Mouse (Mus musculus) myocyte (in vitro differentiated cells): ENCODE results near the gene Tekt1. TPM values are rescaled to one million over a fixed set of nuclear protein-coding genes. Genes with fewer than 3 reads are reported as not detected.

Source experiments
- H3K27me3 ChIP-seq: one replicate; pipeline ENCODE4 v1.6.1; 2011; ENCODE audit not compliant: control insufficient read depth, insufficient read depth, insufficient read length
- H3K36me3 ChIP-seq: one replicate; pipeline ENCODE4 v1.6.1; 2011; ENCODE audit not compliant: control insufficient read depth, insufficient read depth
- H3K4me2 ChIP-seq: one replicate; pipeline ENCODE4 v1.6.1; 2011; ENCODE audit warnings: low read depth, control low read depth
- H3K4me3 ChIP-seq: one replicate; pipeline ENCODE4 v1.5.1; 2011; ENCODE audit warnings: mild to moderate bottlenecking, control low read depth, moderate library complexity
- H3K79me2 ChIP-seq: one replicate; pipeline ENCODE4 v1.6.1; 2011; ENCODE audit not compliant: control insufficient read depth, insufficient read depth
- H3ac ChIP-seq: one replicate; pipeline ENCODE4 v1.6.1; 2011; ENCODE audit not compliant: control insufficient read depth, insufficient read length
- CEBPB ChIP-seq: IDR thresholded peaks from 2 replicates; pipeline ENCODE4 v1.6.1; 2011; ENCODE audit warnings: mild to moderate bottlenecking, moderate library complexity; ENCODE audit not compliant: poor library complexity, insufficient read depth, severe bottlenecking
- E2F4 ChIP-seq: IDR thresholded peaks from one replicate; pipeline ENCODE4 v1.6.1; 2011; ENCODE audit warnings: mild to moderate bottlenecking, control low read depth, moderate library complexity; ENCODE audit not compliant: insufficient read depth
- MAX ChIP-seq: IDR thresholded peaks from one replicate; pipeline ENCODE4 v1.6.1; 2011; ENCODE audit warnings: low read depth, mild to moderate bottlenecking, control low read depth
- MYOD1 ChIP-seq, 3 experiments: IDR thresholded peaks; one replicate each; pipeline ENCODE4 v1.6.1; 2011; ENCODE audit warnings: control low read depth in 2 of 3, low read depth in 2 of 3, mild to moderate bottlenecking in 2 of 3, moderate library complexity in 1 of 3; ENCODE audit not compliant: insufficient read length in 2 of 3, control insufficient read depth in 1 of 3
- MYOG ChIP-seq, 3 experiments: IDR thresholded peaks; one replicate each; pipeline ENCODE4 v1.6.1; 2011; ENCODE audit warnings: control low read depth in 2 of 3, low read depth in 2 of 3, mild to moderate bottlenecking in 2 of 3; ENCODE audit not compliant: insufficient read length in 2 of 3, control insufficient read depth in 1 of 3, insufficient read depth in 1 of 3
- POLR2A ChIP-seq: IDR thresholded peaks from one replicate; pipeline ENCODE4 v1.6.1; 2011; ENCODE audit warnings: low read depth, mild to moderate bottlenecking, control low read depth, moderate library complexity; ENCODE audit not compliant: insufficient read length
- POLR2AphosphoS2 ChIP-seq: IDR thresholded peaks from one replicate; pipeline ENCODE4 v1.6.1; 2011; ENCODE audit warnings: low read depth, control low read depth; ENCODE audit not compliant: insufficient read length
- REST ChIP-seq: IDR thresholded peaks from one replicate; pipeline ENCODE4 v1.6.1; 2011; ENCODE audit warnings: mild to moderate bottlenecking, control low read depth, moderate library complexity; ENCODE audit not compliant: insufficient read depth, insufficient read length
- SRF ChIP-seq: IDR thresholded peaks from one replicate; pipeline ENCODE4 v1.6.1; 2011; ENCODE audit warnings: low read depth; ENCODE audit not compliant: control insufficient read depth, insufficient read length
- TCF12 ChIP-seq: IDR thresholded peaks from one replicate; pipeline ENCODE4 v1.6.1; 2011; ENCODE audit warnings: mild to moderate bottlenecking, control low read depth; ENCODE audit not compliant: poor library complexity, insufficient read depth, severe bottlenecking
- TCF3 ChIP-seq: IDR thresholded peaks from one replicate; pipeline ENCODE4 v1.6.1; 2011; ENCODE audit warnings: low read depth, control low read depth; ENCODE audit not compliant: insufficient read length
- USF1 ChIP-seq: IDR thresholded peaks from one replicate; pipeline ENCODE4 v1.6.1; 2011; ENCODE audit warnings: low read depth, mild to moderate bottlenecking, control low read depth, moderate library complexity
- polyA plus RNA-seq: library from polyadenylated mRNA; unstranded; fragments of >200 nt; fragmentation: generic; extraction: Trizol; gene quantifications from one replicate; pipeline ENCODE4 v1.2.1, GENCODE M21; 2012; ENCODE audit warnings: missing spikeins

Tekt1 gene
- polyA plus RNA-seq, 1 experiment, result not detected

GRCm38 (mm10) chr11:72338437-72338871 is 23.8 kb downstream of the Tekt1 start:
- H3K27me3 ChIP-seq, result no peaks in the 10 kb centered on the region
- no peaks in the 10 kb centered on the region for H3K36me3 ChIP-seq
- H3ac ChIP-seq, result no peak overlapping the region
- no peak for TF ChIP-seq USF1
- peak in 2 of 3 experiments; percentile 17 to 56 for TF ChIP-seq MYOD1 (IDR thresholded peaks at IDR 0.05; ENCODE audit: control insufficient read depth in 1 of 3, insufficient read length in 2 of 3, low read depth in 2 of 3)
- TF ChIP-seq MAX, result no peak
- no peak for TF ChIP-seq POLR2AphosphoS2
- TF ChIP-seq MYOG (IDR thresholded peaks at IDR 0.05; ENCODE audit: control insufficient read depth in 1 of 3, insufficient read depth in 1 of 3, insufficient read length in 2 of 3, low read depth in 2 of 3), result peak in 1 of 3 experiments; percentile 77
- no peaks in the 10 kb centered on the region for H3K79me2 ChIP-seq
- H3K4me3 ChIP-seq, result no peak overlapping the region
- no peak overlapping the region for H3K4me2 ChIP-seq

- Histone ChIP-seq H3K4me3 (no peak overlapping the region), H3ac (no peak overlapping the region), H3K4me2 (no peak overlapping the region), H3K27me3 (no peaks in the 10 kb centered on the region), H3K36me3 (no peaks in the 10 kb centered on the region), H3K79me2 (no peaks in the 10 kb centered on the region)
- TF ChIP-seq POLR2AphosphoS2, result no peak
- TF ChIP-seq SRF, result no peak
- no peak for TF ChIP-seq MYOG (IDR thresholded peaks at IDR 0.05; ENCODE audit: control insufficient read depth in 1 of 3, insufficient read depth in 1 of 3, insufficient read length in 2 of 3, low read depth in 2 of 3)
- TF ChIP-seq USF1, result no peak
- no peak for TF ChIP-seq MAX
- no peak for TF ChIP-seq POLR2A
- no peak for TF ChIP-seq REST
- TF ChIP-seq TCF3, result no peak
- TF ChIP-seq CEBPB, result no peak
- no peak for TF ChIP-seq TCF12
- TF ChIP-seq E2F4, result no peak
- TF ChIP-seq MYOD1 (IDR thresholded peaks at IDR 0.05; ENCODE audit: control insufficient read depth in 1 of 3, insufficient read length in 2 of 3, low read depth in 2 of 3), result no peak
Observed at GRCm38 (mm10) chr11:72336726-72337125, 25.5 kb downstream of the Tekt1 start.

- no peak for TF ChIP-seq TCF3
- TF ChIP-seq REST, result no peak
- TF ChIP-seq POLR2A, result no peak
- no peak for TF ChIP-seq TCF12
- TF ChIP-seq CEBPB, result no peak
- TF ChIP-seq MYOD1 (IDR thresholded peaks at IDR 0.05; ENCODE audit: control insufficient read depth in 1 of 3, insufficient read length in 2 of 3, low read depth in 2 of 3), result no peak
- TF ChIP-seq POLR2AphosphoS2, result no peak
- no peak for TF ChIP-seq SRF
- no peak for TF ChIP-seq E2F4
- no peak for TF ChIP-seq USF1
- TF ChIP-seq MAX, result no peak
- TF ChIP-seq MYOG (IDR thresholded peaks at IDR 0.05; ENCODE audit: control insufficient read depth in 1 of 3, insufficient read depth in 1 of 3, insufficient read length in 2 of 3, low read depth in 2 of 3), result no peak
- H3K79me2 ChIP-seq, result no peaks in the 10 kb centered on the region
- H3K4me3 ChIP-seq, result no peak overlapping the region
- H3ac ChIP-seq, result no peak overlapping the region
- no peaks in the 10 kb centered on the region for H3K36me3 ChIP-seq
- H3K4me2 ChIP-seq, result peak overlapping the region; percentile 20
- no peaks in the 10 kb centered on the region for H3K27me3 ChIP-seq
Observed at GRCm38 (mm10) chr11:72334653-72335052, 27.6 kb downstream of the Tekt1 start.

- Histone ChIP-seq H3K36me3 (no peaks in the 10 kb centered on the region), H3ac (no peak overlapping the region), H3K4me2 (peak overlapping the region; percentile 63), H3K27me3 (no peaks in the 10 kb centered on the region), H3K79me2 (no peaks in the 10 kb centered on the region), H3K4me3 (no peak overlapping the region)
- TF ChIP-seq CEBPB (0 out of 2 replicates have a peak, but pooled peaks have one; percentile 17), MYOG (IDR thresholded peaks at IDR 0.05; ENCODE audit: control insufficient read depth in 1 of 3, insufficient read depth in 1 of 3, insufficient read length in 2 of 3, low read depth in 2 of 3) (peak in 2 of 3 experiments; percentile 5 to 56), TCF12 (no peak), POLR2A (no peak), USF1 (no peak), MYOD1 (IDR thresholded peaks at IDR 0.05; ENCODE audit: control insufficient read depth in 1 of 3, insufficient read length in 2 of 3, low read depth in 2 of 3) (peak in 2 of 3 experiments; percentile 37 to 56)
Observed at GRCm38 (mm10) chr11:72332951-72333667, 29.1 kb downstream of the Tekt1 start.

- no peak for TF ChIP-seq CEBPB
- TF ChIP-seq POLR2A, result no peak
- TF ChIP-seq TCF3, result no peak
- TF ChIP-seq MYOG (IDR thresholded peaks at IDR 0.05; ENCODE audit: control insufficient read depth in 1 of 3, insufficient read depth in 1 of 3, insufficient read length in 2 of 3, low read depth in 2 of 3), result no peak
- no peak for TF ChIP-seq MYOD1 (IDR thresholded peaks at IDR 0.05; ENCODE audit: control insufficient read depth in 1 of 3, insufficient read length in 2 of 3, low read depth in 2 of 3)
- no peak for TF ChIP-seq REST
- no peak for TF ChIP-seq USF1
- no peak for TF ChIP-seq TCF12
- TF ChIP-seq SRF, result no peak
- TF ChIP-seq MAX, result no peak
- TF ChIP-seq E2F4, result no peak
- no peak for TF ChIP-seq POLR2AphosphoS2
- no peak overlapping the region for H3K4me3 ChIP-seq
- H3ac ChIP-seq, result no peak overlapping the region
- no peaks in the 10 kb centered on the region for H3K79me2 ChIP-seq
- no peaks in the 10 kb centered on the region for H3K36me3 ChIP-seq
- no peak overlapping the region for H3K4me2 ChIP-seq
- no peaks in the 10 kb centered on the region for H3K27me3 ChIP-seq
Observed at GRCm38 (mm10) chr11:72325701-72326100, 36.5 kb downstream of the Tekt1 start.
